15 mouse cellular contexts compared by ENCODE assay signal in the genomic region with DNA sequence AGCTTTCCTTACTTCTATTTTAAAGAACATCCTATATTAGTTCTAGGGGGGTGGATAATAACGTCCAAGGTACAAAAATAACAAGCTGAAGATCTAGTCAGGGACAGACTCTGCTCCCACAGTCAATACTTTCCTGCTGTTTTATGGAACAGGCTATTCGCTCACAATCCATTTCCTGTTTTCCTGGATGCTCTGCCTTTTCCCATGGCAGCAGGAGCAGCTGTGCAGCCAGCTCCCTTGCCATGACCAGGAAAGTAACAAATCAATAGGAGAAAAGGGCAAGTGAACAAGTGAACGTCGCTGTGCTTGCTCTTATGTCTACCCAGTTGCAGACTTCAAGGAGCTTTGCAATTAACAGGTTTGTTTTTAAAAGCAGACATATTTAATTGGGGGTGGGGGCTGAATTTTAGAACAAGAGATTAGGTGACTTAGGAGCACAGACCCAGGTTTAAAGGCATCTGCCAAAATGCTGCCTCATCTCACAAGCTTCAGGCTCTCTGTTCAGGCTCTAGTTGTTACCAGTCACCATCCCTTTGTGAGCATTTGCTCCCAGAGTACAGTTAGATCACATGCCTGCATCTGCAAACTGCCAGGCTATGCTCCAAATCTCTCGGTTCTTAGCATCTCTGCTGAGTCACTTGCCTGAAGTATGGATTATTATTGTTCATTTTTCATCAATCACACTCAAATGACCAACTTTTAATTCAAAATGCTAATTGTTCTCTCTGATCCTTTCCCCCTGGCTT.
DNase-seq lines count a peak whose midpoint lies in the region; ATAC-seq and TF ChIP-seq lines count a peak whose summit lies in the region.
"Had no signal": no experiment of that assay in that cellular context is flagged by ENCODE, and none has a peak within 500 bp of the region (broad histone marks: within the 10 kb centered on the region; RNA-seq: fewer than 3 reads in every experiment).

No protein-coding gene starts in this region.

- no peak overlapping the region for H3K4me3 ChIP-seq in kidney, postnatal 0 days (replicated peaks; ENCODE audit: low read depth, low read length)
- no peak overlapping the region for H3K4me3 ChIP-seq in kidney, embryonic 15.5 days (replicated peaks)
- no peak overlapping the region for H3K4me3 ChIP-seq in midbrain, embryonic 15.5 days
- H3K4me3 ChIP-seq: embryonic facial prominence, embryonic 12.5 days; heart, embryonic 15.5 days; megakaryocyte, embryonic 14.5 days had no signal

- H3K27me3 ChIP-seq in kidney, postnatal 0 days (ENCODE audit: insufficient read depth, low read length), result no peaks in the 10 kb centered on the region
- H3K27me3 ChIP-seq in kidney, embryonic 15.5 days, result no peaks in the 10 kb centered on the region
- H3K27me3 ChIP-seq in midbrain, embryonic 15.5 days (replicated peaks), result peaks cover 21% of the 10 kb centered on the region
- H3K27me3 ChIP-seq: embryonic facial prominence, embryonic 12.5 days; heart, embryonic 15.5 days had no signal

- no peak overlapping the region for H3K4me2 ChIP-seq in kidney, postnatal 0 days (ENCODE audit: low read length)
- H3K4me2 ChIP-seq in kidney, embryonic 15.5 days, result no peak overlapping the region
- H3K4me2 ChIP-seq in midbrain, embryonic 15.5 days, result no peak overlapping the region
- H3K4me2 ChIP-seq: embryonic facial prominence, embryonic 12.5 days; heart, embryonic 15.5 days had no signal

- DNase-seq in frontal cortex, postnatal 10 days (ENCODE audit: low spot score in 2 of 2), result no peak
- peak; percentile 24 for DNase-seq in kidney, postnatal 0 days (ENCODE audit: low spot score)
- peak; percentile 39 for DNase-seq in embryo, embryonic 10.5 days (ENCODE audit: low spot score)
- no peak for DNase-seq in lung, postnatal 10 days
- DNase-seq: B cell, adult 2 months; kidney, postnatal 4 days; liver, postnatal 0 days; thymus, postnatal 14 days had no signal

- H3K9me3 ChIP-seq in kidney, postnatal 0 days (replicated peaks; ENCODE audit: low read length), result no peaks in the 10 kb centered on the region
- no peaks in the 10 kb centered on the region for H3K9me3 ChIP-seq in kidney, embryonic 15.5 days (replicated peaks)
- H3K9me3 ChIP-seq in midbrain, embryonic 15.5 days, result no peaks in the 10 kb centered on the region
- H3K9me3 ChIP-seq: embryonic facial prominence, embryonic 12.5 days; heart, embryonic 15.5 days; megakaryocyte, embryonic 14.5 days had no signal

- no peak overlapping the region for H3K27ac ChIP-seq in kidney, postnatal 0 days
- no peak overlapping the region for H3K27ac ChIP-seq in kidney, embryonic 15.5 days
- H3K27ac ChIP-seq in midbrain, embryonic 15.5 days, result peak overlapping the region; percentile 43
- H3K27ac ChIP-seq: embryonic facial prominence, embryonic 12.5 days; heart, embryonic 15.5 days had no signal

- no peaks in the 10 kb centered on the region for H3K36me3 ChIP-seq in kidney, postnatal 0 days (ENCODE audit: insufficient read depth, low read length)
- H3K36me3 ChIP-seq in kidney, embryonic 15.5 days, result no peaks in the 10 kb centered on the region
- no peaks in the 10 kb centered on the region for H3K36me3 ChIP-seq in midbrain, embryonic 15.5 days (replicated peaks)
- H3K36me3 ChIP-seq: embryonic facial prominence, embryonic 12.5 days; heart, embryonic 15.5 days had no signal

- ATAC-seq in frontal cortex, adult (ENCODE audit: low TSS enrichment), result peak; percentile 87
- ATAC-seq in kidney, postnatal 0 days (replicated peaks; ENCODE audit: low FRiP score, low read depth), result no peak
- no peak for ATAC-seq in kidney, embryonic 15.5 days (replicated peaks; ENCODE audit: low FRiP score)
- peak; percentile 78 for ATAC-seq in midbrain, embryonic 15.5 days (replicated peaks)
- no peak for ATAC-seq in erythroid progenitor cell, adult 5-6 weeks (replicated peaks; ENCODE audit: low FRiP score, poor library complexity, severe bottlenecking)
- ATAC-seq: liver, postnatal 0 days had no signal

- H3K9ac ChIP-seq in kidney, postnatal 0 days (ENCODE audit: low read depth, low read length), result no peak overlapping the region
- no peak overlapping the region for H3K9ac ChIP-seq in kidney, embryonic 15.5 days
- H3K9ac ChIP-seq in midbrain, embryonic 15.5 days, result no peak overlapping the region
- H3K9ac ChIP-seq: embryonic facial prominence, embryonic 12.5 days; heart, embryonic 15.5 days; liver, postnatal 0 days had no signal

- H3K4me1 ChIP-seq in kidney, postnatal 0 days (replicated peaks; ENCODE audit: insufficient read depth, low read length), result no peaks in the 10 kb centered on the region
- no peaks in the 10 kb centered on the region for H3K4me1 ChIP-seq in kidney, embryonic 15.5 days
- H3K4me1 ChIP-seq in midbrain, embryonic 15.5 days, result peaks cover 8% of the 10 kb centered on the region
- H3K4me1 ChIP-seq: embryonic facial prominence, embryonic 12.5 days; megakaryocyte, embryonic 14.5 days had no signal

- 24% methylated on average over 5 of the region's 5 CpGs for WGBS in kidney, postnatal 0 days
- 28% methylated on average over 5 of the region's 5 CpGs for WGBS in kidney, embryonic 15.5 days
- 45% methylated on average over 5 of the region's 5 CpGs for WGBS in midbrain, embryonic 15.5 days

- no peak for TF ChIP-seq CTCF in kidney, postnatal 0 days (IDR thresholded peaks at IDR 0.05; ENCODE audit: low read depth)

Comparison
In these comparisons a context has a peak if more than half of its experiments do, and no peak if none do; other contexts are left out.
1. ATAC-seq: peak in frontal cortex, adult (single experiment) and midbrain, embryonic 15.5 days (single experiment); none in kidney, postnatal 0 days (single experiment), kidney, embryonic 15.5 days (single experiment) and erythroid progenitor cell, adult 5-6 weeks (single experiment).
2. DNase-seq: peak in kidney, postnatal 0 days (single experiment) and embryo, embryonic 10.5 days (single experiment); none in frontal cortex, postnatal 10 days (0 of 2) and lung, postnatal 10 days (single experiment).